Mouse (Mus musculus) CD4-positive helper T cell, adult 2 months (primary cell): Measurements from ENCODE around the gene Ftcd.

Experiments
- DNase-seq: peaks from one replicate; pipeline ENCODE4 v3.0.0-alpha.2; 2012; ENCODE audit warnings: low read depth, missing footprints, low spot score

The Ftcd gene

GRCm38 (mm10) chr10:76575374-76575773 lies at the start of gene Ftcd:
TSS of gene Ftcd (plus strand) at chr10:76575648.
- no peak for DNase-seq

DNA sequence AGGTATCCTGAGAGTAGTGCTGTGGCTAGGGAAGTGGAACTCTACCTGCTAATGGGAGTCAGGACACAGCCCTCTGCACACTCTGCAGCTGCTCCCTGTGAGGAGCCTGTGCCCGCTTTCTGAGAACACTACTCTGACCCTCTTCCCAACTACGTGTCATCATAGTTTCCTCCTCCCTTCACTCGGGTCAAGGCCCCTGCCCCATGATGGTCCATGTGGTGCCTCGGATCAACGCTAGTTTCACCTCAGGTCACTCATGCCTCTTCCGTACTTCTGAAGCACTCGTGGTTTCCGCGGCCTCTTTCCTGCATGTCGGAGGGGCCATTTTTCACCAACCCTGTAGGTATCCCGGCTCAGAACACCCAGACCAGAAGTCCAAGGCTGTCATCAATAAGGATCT lies 44.5 kb upstream of the Ftcd start:
- no peak for DNase-seq

DNA sequence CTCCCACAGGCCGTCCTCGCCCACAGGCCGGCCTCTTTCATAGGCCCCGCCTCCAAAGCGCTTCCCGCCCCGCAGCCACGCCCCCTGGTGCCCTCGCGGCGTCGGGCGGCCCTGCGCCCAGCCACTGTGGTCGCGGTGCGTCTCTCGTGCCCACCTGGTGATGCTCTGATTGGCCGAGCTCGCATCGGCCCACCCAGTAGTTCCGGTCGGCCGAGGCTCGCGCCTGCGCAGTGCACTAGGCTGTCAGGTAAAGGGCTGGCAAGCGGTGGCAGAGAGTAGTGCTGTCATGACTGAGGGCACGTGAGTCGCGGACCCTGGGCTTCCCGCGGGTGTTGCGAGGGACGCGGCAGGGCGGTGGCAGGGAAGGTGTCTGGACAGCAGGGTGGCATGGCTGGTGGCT lies 44.1 kb upstream of the Ftcd start, which contains the start of gene Lss:
Gene Lss, plus strand, starts transcription at position 214 of the 400 bp plus-strand sequence.
- peak; percentile 98 for DNase-seq

DNA sequence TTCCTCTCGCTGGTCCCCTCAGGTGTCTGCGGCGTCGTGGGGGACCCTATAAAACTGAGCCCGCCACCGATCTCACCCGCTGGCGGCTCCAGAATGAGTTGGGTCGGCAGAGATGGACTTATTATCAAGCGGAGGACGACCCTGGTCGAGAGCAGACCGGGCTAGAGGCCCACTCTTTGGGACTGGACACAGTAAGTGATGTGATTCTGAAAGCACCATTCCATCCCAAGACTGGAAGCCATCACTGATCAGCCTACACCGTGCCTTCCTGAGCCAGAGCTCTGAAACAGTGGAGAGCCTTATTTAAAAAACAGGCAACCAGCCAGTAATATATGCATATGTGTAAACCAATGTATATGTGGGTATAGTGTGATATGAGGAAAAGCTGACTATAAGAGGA lies 43.6 kb upstream of the Ftcd start:
- no peak for DNase-seq

- no peak for DNase-seq
These were observed 39.9 kb upstream of the Ftcd start for GRCm38 (mm10) chr10:76535526-76535925.

DNA sequence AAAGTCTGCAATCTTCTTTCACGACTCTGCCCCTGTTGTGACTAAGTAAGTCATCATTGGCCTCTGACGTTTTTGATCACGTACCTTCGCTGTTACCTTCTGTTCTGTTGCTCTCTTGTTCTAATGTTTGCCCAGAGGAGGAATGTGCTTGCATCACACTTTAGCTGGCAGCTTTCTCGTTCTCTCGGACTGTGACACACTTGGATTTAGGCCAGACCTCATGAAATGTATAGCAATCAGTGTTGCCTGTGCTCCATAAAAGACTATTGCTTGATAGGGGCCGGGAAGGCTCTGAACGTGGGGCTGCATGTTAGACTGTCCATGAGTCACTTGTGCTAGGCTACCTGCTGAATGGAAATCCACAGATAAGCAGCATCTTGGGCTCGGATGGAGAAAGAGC lies 37.8 kb upstream of the Ftcd start:
- no peak for DNase-seq

GRCm38 (mm10) chr10:76541336-76542085 lies 33.9 kb upstream of the Ftcd start:
- peak; percentile 54 for DNase-seq

DNA sequence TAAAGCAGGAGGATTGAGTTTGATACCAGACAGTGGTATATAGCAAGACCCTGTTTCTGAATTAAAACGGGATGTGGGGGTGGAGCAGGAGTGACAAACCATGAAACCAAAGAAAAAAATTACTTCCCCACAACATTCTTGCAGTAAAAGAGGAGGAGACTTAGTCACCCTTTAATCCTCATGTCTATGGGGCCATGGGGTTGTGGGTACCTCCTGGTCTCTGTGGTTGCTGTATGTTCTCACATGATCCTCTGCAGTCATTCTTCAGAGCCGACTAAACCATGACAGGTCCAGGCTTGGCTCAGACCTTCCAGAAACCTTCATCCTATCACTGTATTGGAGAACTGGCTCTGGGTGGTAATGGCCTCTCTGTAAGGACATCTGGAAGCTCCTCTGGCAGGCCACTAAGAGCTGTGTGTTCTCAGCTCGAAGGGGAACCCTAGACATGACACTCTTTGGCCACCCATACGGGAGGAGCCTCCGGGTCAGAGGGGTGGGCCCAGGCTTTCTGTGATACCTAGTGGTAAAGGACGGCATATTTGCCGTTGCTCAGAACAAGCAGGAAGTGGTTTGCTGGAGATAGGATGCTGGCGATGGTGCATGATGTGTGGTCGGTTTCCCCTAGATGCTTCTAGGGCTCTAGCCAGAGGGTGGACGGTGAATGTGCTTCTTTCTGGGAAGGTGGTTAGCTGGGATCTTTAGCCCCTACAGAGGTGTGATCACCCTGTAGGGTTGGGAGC lies 32.6 kb upstream of the Ftcd start:
- peak; percentile 71 for DNase-seq

DNA sequence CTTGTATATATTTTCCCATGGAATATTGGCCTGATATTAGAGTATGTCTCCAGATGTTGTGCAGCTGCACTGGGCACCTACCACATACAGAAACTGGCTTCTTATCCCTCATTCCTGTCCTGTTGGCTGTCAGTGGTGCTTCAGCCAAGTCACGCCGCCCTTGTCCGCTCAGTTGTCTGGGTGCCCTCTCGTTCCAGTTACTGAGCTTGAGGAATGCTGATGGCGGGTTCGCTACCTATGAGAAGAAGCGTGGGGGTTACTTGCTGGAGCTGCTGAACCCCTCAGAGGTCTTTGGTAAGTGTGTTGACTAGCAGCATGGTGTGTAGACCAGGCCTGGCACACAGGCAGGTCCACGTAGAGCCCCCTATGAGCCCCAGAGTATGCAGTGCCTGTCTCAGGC lies 28.9 kb upstream of the Ftcd start:
- no peak for DNase-seq

- no peak for DNase-seq
These were observed 27.2 kb upstream of the Ftcd start for GRCm38 (mm10) chr10:76548218-76548617.

DNA sequence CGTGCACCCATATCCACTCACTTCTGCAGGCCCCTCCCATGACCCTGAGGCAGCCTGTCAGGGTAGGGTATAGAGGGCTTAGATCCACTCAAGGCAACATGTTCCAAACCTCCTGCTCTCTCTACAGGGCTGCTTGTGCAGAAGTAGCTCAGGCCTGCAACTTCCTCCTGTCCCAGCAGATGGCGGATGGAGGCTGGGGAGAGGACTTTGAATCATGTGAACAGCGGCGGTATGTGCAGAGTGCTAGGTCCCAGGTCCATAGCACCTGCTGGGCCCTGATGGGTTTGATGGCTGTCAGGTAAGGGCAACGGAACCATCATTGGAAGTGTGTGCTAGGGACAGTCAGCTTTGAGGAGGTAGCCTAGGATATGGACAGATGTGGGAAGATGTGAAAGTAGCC lies 25.0 kb upstream of the Ftcd start:
- DNase-seq = no peak

GRCm38 (mm10) chr10:76551556-76551955 lies 23.9 kb upstream of the Ftcd start:
- no peak for DNase-seq

DNA sequence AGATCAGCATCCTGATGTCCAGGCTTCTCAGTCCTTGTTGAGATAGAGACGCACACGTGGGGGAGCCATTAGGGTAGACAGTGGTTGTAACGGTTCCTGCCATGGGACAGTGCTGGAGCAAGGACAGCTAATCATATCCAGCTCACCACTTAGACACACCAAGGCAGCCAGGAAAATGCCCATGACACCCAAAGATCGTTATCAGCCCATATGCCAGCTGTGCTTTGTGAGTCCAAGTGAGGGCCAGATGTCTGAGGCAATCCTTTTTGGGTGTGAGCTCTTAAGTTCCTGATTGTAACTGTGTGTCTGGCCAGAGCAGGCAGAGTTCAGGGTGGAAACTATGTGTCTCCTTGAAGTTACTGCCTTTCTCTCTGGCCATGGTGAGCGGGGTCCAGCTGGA lies 21.4 kb upstream of the Ftcd start:
- no peak for DNase-seq

GRCm38 (mm10) chr10:76561972-76562371 lies 13.5 kb upstream of the Ftcd start, which contains the start of gene Spatc1l:
TSS of gene Spatc1l (plus strand) at chr10:76562272.
- no peak for DNase-seq

DNA sequence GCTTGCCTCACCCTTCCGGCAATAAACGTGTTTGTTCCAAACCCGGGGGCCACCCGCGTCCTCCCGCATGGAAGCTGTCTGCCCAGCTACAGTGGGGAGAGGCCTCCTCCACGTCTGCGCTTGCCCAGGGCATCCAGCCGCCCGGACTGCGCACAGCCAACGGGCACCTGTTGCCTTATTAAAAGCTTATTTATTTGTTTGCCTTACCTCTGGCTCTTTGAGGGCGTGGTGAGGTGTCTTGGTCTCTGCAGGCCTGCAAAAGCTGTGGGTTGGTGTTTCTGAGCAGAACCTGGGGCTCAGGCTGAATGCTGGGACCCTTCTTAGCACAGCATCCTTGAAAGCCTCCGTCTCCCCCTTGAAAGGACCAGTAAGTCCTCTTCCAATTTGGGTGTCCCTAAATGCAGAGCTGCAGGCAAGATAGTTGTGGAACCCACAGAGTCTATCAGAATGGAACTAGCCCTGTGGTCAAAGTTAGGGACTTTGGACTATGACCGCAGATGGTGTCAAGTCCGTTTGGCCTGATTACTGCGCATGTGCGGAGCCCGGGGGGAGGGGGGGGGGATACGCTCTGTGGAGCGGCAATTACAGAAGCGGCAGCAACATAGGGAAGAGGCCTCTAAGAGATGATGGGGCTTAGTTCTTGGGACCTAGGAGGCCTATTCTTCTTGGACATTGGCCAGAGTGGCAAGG lies 5.3 kb upstream of the Ftcd start:
- no peak for DNase-seq

GRCm38 (mm10) chr10:76571070-76571469 lies 4.4 kb upstream of the Ftcd start:
- DNase-seq = no peak

DNA sequence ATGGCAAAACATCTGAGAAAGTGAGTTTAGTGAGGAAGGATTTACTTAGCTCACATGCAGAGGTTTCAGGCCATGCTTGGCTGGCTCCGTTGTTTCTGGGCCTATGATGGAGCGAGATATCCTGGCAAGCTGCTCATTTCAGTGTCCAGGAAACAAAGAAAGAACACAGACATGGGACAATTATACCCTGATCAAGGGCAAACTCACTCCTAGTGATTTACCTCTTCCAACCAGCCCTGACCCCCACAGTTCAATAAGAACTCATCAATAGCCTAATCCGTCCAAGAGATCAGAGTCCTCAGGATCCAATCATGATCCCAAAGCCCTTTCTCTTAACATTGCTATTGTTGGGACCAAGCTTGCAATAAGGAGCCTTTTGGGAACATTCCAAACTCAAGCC lies 3.3 kb upstream of the Ftcd start:
- DNase-seq = no peak

- DNase-seq = no peak
These were observed 1.5 kb downstream of the Ftcd start for GRCm38 (mm10) chr10:76576920-76577319.

DNA sequence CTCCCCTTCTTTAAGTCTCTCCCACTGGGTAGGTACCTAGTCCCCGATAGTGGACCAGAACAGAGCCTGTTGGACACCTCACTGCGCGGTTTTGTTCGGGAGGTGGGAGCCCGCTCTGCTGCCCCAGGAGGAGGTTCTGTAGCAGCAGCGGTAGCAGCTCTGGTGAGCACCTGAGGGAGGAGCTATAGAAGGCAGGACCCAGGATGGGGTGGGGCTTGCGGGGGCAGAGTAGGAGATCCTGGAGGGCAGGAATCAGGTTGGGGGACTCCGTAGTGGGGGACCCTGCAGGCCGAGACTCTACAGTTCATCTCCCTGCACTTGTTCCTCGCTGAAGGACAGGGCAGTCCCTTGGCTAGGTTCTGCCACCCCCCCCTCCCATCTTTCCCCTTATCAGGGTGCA lies 8.7 kb downstream of the Ftcd start:
- no peak for DNase-seq

DNA sequence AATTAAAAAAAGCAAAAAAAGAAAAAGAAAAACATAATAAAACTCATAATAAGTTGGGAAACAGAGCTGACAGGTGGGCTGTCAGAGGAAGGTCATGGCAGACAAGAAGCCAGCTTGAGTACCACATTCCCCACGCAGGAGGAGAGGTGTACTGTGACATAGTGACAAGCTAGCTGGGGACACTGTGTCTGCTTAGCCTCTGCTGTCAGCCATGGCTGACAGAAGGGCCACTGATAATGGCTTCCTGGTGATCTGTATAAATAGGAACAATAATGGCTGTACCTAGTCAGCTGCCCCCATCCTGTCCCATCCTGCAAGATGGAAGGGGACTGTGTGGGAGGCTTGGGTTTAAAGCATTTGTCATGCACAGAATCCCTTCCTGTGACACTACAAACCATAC lies 10.7 kb downstream of the Ftcd start:
- no peak for DNase-seq

GRCm38 (mm10) chr10:76590197-76590596 lies 14.7 kb downstream of the Ftcd start:
- no peak for DNase-seq

DNA sequence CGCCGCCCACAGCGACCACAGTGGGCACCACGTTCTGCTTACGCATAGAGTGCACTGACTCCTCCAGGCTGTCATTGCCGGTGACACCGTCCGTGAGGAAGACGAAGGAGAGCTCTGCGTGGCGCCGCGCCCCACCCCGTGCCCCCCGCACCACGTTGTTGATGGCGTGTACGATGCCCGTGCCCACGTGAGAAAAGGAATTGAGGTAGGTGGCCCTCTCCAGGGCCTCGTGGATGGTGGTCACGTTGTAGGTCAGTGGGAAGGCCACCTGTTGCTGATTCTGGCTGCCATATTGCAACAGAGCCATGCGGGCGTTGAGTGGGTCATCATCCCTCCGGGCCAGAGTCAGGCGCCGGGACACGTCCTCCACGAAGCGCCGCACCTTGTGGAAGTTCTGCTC lies 20.9 kb downstream of the Ftcd start:
- DNase-seq = no peak
